Mouse (Mus musculus): ENCODE results near the gene Reln.

- TF ChIP-seq GATA1 (IDR thresholded peaks at IDR 0.05; ENCODE audit: low read length) = no peak
- TF ChIP-seq TAL1 (IDR thresholded peaks at IDR 0.05; ENCODE audit: low read length) = no peak
These were observed 147.6 kb downstream of the Reln start for GRCm38 (mm10) chr5:22196891-22197290.

Measured in erythroblast, embryonic 14.5 days (primary cell).